Mouse (Mus musculus): ENCODE measurements around the gene Aktip. TPM values are rescaled to one million over a fixed set of nuclear protein-coding genes. Genes with fewer than 3 reads are reported as not detected.

Gene Aktip
- total and polyA plus RNA-seq, 3 experiments = 9.3 to 13.4 (median 13.3) TPM

- peaks cover 66 to 89% of the 10 kb centered on the region in 2 experiments for H3K36me3 ChIP-seq (replicated peaks in 1 of 2; ENCODE audit: control insufficient read depth in 1 of 2, insufficient read depth in 1 of 2, low read length in 1 of 2)
- no peak overlapping the region for H3K4me3 ChIP-seq (replicated peaks in 1 of 3; ENCODE audit: low read depth in 2 of 3, low read length in 2 of 3, poor library complexity in 1 of 3)
- no peak overlapping the region for H3K9ac ChIP-seq (ENCODE audit: insufficient read depth, low read depth)
- no peaks in the 10 kb centered on the region for H3K27me3 ChIP-seq (replicated peaks)
- H3K9me3 ChIP-seq (replicated peaks; ENCODE audit: low read length) = no peaks in the 10 kb centered on the region
- TF ChIP-seq BHLHE40 (IDR thresholded peaks at IDR 0.05; ENCODE audit: low read depth, low read length) (no peak), POLR2AphosphoS2 (IDR thresholded peaks at IDR 0.05; ENCODE audit: low read depth, low read length) (no peak), NELFE (IDR thresholded peaks at IDR 0.05; ENCODE audit: low read depth, low read length) (no peak), RCOR1 (conservative IDR thresholded peaks at IDR 0.05; ENCODE audit: low read depth, low read length) (no peak), EP300 (IDR thresholded peaks at IDR 0.05; ENCODE audit: low read length) (no peak), USF2 (conservative IDR thresholded peaks at IDR 0.05; ENCODE audit: low read depth, low read length) (no peak), ZKSCAN1 (IDR thresholded peaks at IDR 0.05; ENCODE audit: borderline replicate concordance, low read depth, low read length) (no peak), SIN3A (IDR thresholded peaks at IDR 0.05; ENCODE audit: low read length) (no peak), CHD1 (IDR thresholded peaks at IDR 0.05; ENCODE audit: low read depth, low read length) (no peak), MAFK (IDR thresholded peaks at IDR 0.05; ENCODE audit: insufficient replicate concordance, low read length) (no peak)
- no peak for DNase-seq (ENCODE audit: extremely low read depth)
- in situ Hi-C loops (cut with MboI; ENCODE audit: low pct_ligation_motif_present, low pct_unique_long_range_greater_than_20kb, low sequenced_read_pairs) (no loop called here), dilution Hi-C loops (cut with MboI; ENCODE audit: extremely low pct_ligation_motif_present, extremely low pct_unique_long_range_greater_than_20kb, low sequenced_read_pairs) (no loop called here)
- no peak overlapping the region for H3K27ac ChIP-seq (ENCODE audit: insufficient read depth, low read depth)
- H3K79me2 ChIP-seq (replicated peaks; ENCODE audit: control insufficient read depth, extremely low read depth, insufficient read depth, poor library complexity, severe bottlenecking) = no peaks in the 10 kb centered on the region; the same call in 1 of the 2 replicates
- no peaks in the 10 kb centered on the region for H3K4me1 ChIP-seq (ENCODE audit: control insufficient read depth in 1 of 2, insufficient read depth in 2 of 2)
- H3K4me2 ChIP-seq (ENCODE audit: insufficient read depth, low read depth, poor library complexity, severe bottlenecking) = no peak overlapping the region
These were observed 84.9 kb downstream of the Aktip start for GRCm38 (mm10) chr8:91114910-91115309.

- no peak for DNase-seq (ENCODE audit: extremely low read depth)
- peaks cover 64 to 85% of the 10 kb centered on the region in 2 experiments for H3K36me3 ChIP-seq (replicated peaks in 1 of 2; ENCODE audit: control insufficient read depth in 1 of 2, insufficient read depth in 1 of 2, low read length in 1 of 2)
- no peak overlapping the region for H3K4me3 ChIP-seq (replicated peaks in 1 of 3; ENCODE audit: low read depth in 2 of 3, low read length in 2 of 3, poor library complexity in 1 of 3)
- no peak overlapping the region for H3K9ac ChIP-seq (ENCODE audit: insufficient read depth, low read depth)
- no peak overlapping the region for H3K27ac ChIP-seq (ENCODE audit: insufficient read depth, low read depth)
- no peak for TF ChIP-seq RAD21 (IDR thresholded peaks at IDR 0.05; ENCODE audit: low read depth, low read length)
- TF ChIP-seq JUN (IDR thresholded peaks at IDR 0.05; ENCODE audit: insufficient read depth, low read depth, low read length) = no peak
- no peak for TF ChIP-seq NELFE (IDR thresholded peaks at IDR 0.05; ENCODE audit: low read depth, low read length)
- TF ChIP-seq POLR2AphosphoS2 (IDR thresholded peaks at IDR 0.05; ENCODE audit: low read depth, low read length) = no peak
- TF ChIP-seq MYC (IDR thresholded peaks at IDR 0.05; ENCODE audit: low read depth, low read length) = no peak
- no peak for TF ChIP-seq ELF1 (IDR thresholded peaks at IDR 0.05; ENCODE audit: low read depth, low read length)
- no peak for TF ChIP-seq NRF1 (IDR thresholded peaks at IDR 0.05; ENCODE audit: low read depth, low read length)
- TF ChIP-seq USF2 (conservative IDR thresholded peaks at IDR 0.05; ENCODE audit: low read depth, low read length) = no peak
- TF ChIP-seq IRF4 (IDR thresholded peaks at IDR 0.05; ENCODE audit: low read depth, low read length) = no peak
- TF ChIP-seq CHD1 (IDR thresholded peaks at IDR 0.05; ENCODE audit: low read depth, low read length) = no peak
- TF ChIP-seq ETS1 (conservative IDR thresholded peaks at IDR 0.05; ENCODE audit: low read depth, low read length) = no peak
- no peaks in the 10 kb centered on the region; the same call in 1 of the 2 replicates for H3K79me2 ChIP-seq (replicated peaks; ENCODE audit: control insufficient read depth, extremely low read depth, insufficient read depth, poor library complexity, severe bottlenecking)
- H3K9me3 ChIP-seq (replicated peaks; ENCODE audit: low read length) = no peaks in the 10 kb centered on the region
- no peak overlapping the region for H3K4me2 ChIP-seq (ENCODE audit: insufficient read depth, low read depth, poor library complexity, severe bottlenecking)
- dilution Hi-C loops (cut with MboI; ENCODE audit: extremely low pct_ligation_motif_present, extremely low pct_unique_long_range_greater_than_20kb, low sequenced_read_pairs) = no loop called here
- in situ Hi-C loops (cut with MboI; ENCODE audit: low pct_ligation_motif_present, low pct_unique_long_range_greater_than_20kb, low sequenced_read_pairs) = no loop called here
- no peaks in the 10 kb centered on the region for H3K27me3 ChIP-seq (replicated peaks)
- H3K4me1 ChIP-seq (ENCODE audit: control insufficient read depth in 1 of 2, insufficient read depth in 2 of 2) = no peaks in the 10 kb centered on the region
These were observed 85.3 kb downstream of the Aktip start for GRCm38 (mm10) chr8:91114428-91114827.
